Mouse (Mus musculus) forebrain, embryonic 11.5 days (tissue): ENCODE data around the gene Ace3. TPM values are rescaled to one million over a fixed set of nuclear protein-coding genes. Genes with fewer than 3 reads are reported as not detected.

Experiments
- polyA plus RNA-seq: library from polyadenylated mRNA; unstranded; fragments of >200 nt; fragmentation: Nextera tagmentation; extraction: Ambion mirVana; gene quantifications from 2 replicates; pipeline ENCODE4 v1.2.1, GENCODE M21; 2014

Ace3 gene
- polyA plus RNA-seq, 1 experiment from 2014 or later = not detected

Other genes with a start within 250 kb of the Ace3 start
- gene Cyb561, start 41.3 kb upstream of the Ace3 start, polyA plus RNA-seq = 11.5 and 13.7 TPM in 2 replicates
- 0.67 and 0.90 TPM in 2 replicates for gene Ace, start 26.7 kb upstream of the Ace3 start, polyA plus RNA-seq
- 0.39 and 0.41 TPM in 2 replicates for gene Kcnh6, start 13.4 kb downstream of the Ace3 start, polyA plus RNA-seq
- gene Dcaf7, start 42.2 kb downstream of the Ace3 start, polyA plus RNA-seq = 104 TPM in 2 replicates
- 8.8 and 9.9 TPM in 2 replicates for gene Taco1, start 71.4 kb downstream of the Ace3 start, polyA plus RNA-seq
- gene Map3k3, start 89.9 kb downstream of the Ace3 start, polyA plus RNA-seq = 20.6 and 23.5 TPM in 2 replicates
- gene Gm10840, start 166.2 kb downstream of the Ace3 start, polyA plus RNA-seq = 1.2 TPM in 1 of 2 replicates, not detected in the other
- gene Limd2, start 166.2 kb downstream of the Ace3 start, polyA plus RNA-seq = 309 and 337 TPM in 2 replicates
- 41.8 and 43.6 TPM in 2 replicates for gene Strada, start 207.5 kb downstream of the Ace3 start, polyA plus RNA-seq
- gene Ccdc47, start 221.7 kb downstream of the Ace3 start, polyA plus RNA-seq = 70.9 and 74.1 TPM in 2 replicates
- gene Ddx42, start 222.3 kb downstream of the Ace3 start, polyA plus RNA-seq = 109 and 111 TPM in 2 replicates